Mouse (Mus musculus) heart, adult 2 months (tissue): ENCODE measurements around the gene Cx3cl1.

ENCODE experiments used
- CTCF ChIP-seq: fragments of 200-600 bp; IDR thresholded peaks from 2 replicates; pipeline ENCODE4 v1.8.1; 2022; ENCODE audit warnings: antibody characterized with exemption, mild to moderate bottlenecking, moderate library complexity
- EP300 ChIP-seq: fragments of 200-500 bp; IDR thresholded peaks from 2 replicates; pipeline ENCODE4 v1.6.1; 2011; ENCODE audit warnings: low read depth, low read length, control low read depth; ENCODE audit not compliant: insufficient read depth
- POLR2A ChIP-seq: fragments of 200-500 bp; IDR thresholded peaks from 2 replicates; pipeline ENCODE4 v1.6.1; 2011; ENCODE audit warnings: mild to moderate bottlenecking, low read depth, low read length, control low read depth; ENCODE audit not compliant: insufficient read depth

DNA sequence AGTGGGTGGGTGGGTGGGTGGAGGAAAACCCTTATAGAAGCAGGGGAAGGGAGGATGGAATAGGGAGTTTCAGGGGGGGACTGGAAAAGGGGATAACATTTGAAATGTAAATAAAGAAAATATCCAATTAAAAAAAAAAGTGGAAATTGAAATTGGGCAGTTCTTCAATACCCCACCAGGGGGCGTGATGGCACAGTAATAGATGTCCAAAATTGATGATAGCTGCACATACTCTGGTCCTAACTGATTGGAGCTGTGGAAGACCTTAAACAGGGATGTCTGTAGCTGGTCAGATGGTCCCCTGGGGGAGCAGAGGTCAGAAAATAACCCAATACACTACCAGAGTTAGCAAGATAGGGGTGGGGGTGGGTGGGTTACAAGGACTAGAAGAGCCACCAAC, 42.7 kb downstream of the Cx3cl1 start:
- TF ChIP-seq CTCF (peak; percentile 86), POLR2A (no peak), EP300 (no peak)
